Mouse (Mus musculus) mammary gland, adult 2 months (tissue): Measurements from ENCODE around the gene Cldn17. TPM values are rescaled to one million over a fixed set of nuclear protein-coding genes. Genes with fewer than 3 reads are reported as not detected.

Source experiments
- polyA plus RNA-seq: library from polyadenylated mRNA; depleted of rRNA; stranded (reverse); fragments of >200 nt; gene quantifications from 2 replicates; pipeline ENCODE4 v1.2.3, GENCODE M21; 2012; ENCODE audit warnings: low replicate concordance; rRNA removed

The Cldn17 gene
- polyA plus RNA-seq = not detected in 2 replicates

GRCm38 (mm10) chr16:88506878-88507277 is at the start of gene Cldn17:
Gene Cldn17, minus strand, starts transcription at chr16:88506978.

Other genes starting within 250 kb of the Cldn17 start
- gene Grik1, start 216.7 kb downstream of the Cldn17 start, polyA plus RNA-seq = not detected in 2 replicates
- gene Cldn8, start 56.2 kb upstream of the Cldn17 start, polyA plus RNA-seq = 2.8 and 4.9 TPM in 2 replicates
- not detected in 2 replicates for gene Krtap24-1, start 105.3 kb upstream of the Cldn17 start, polyA plus RNA-seq
- not detected in 2 replicates for gene 2310079G19Rik, start 120.7 kb upstream of the Cldn17 start, polyA plus RNA-seq
- gene Krtap26-1, start 140.8 kb upstream of the Cldn17 start, polyA plus RNA-seq = not detected in 2 replicates
- gene Krtap27-1, start 164.7 kb upstream of the Cldn17 start, polyA plus RNA-seq = not detected in 2 replicates
- gene 2310061N02Rik, start 201.0 kb upstream of the Cldn17 start, polyA plus RNA-seq = not detected in 2 replicates
- not detected in 2 replicates for gene Krtap13-1, start 221.9 kb upstream of the Cldn17 start, polyA plus RNA-seq
- not detected in 2 replicates for gene Krtap13, start 244.7 kb upstream of the Cldn17 start, polyA plus RNA-seq